Mouse (Mus musculus) embryonic fibroblast, embryonic 13.5 days (primary cell): ENCODE measurements around the gene 4930404H24Rik.

Source experiments
- CTCF ChIP-seq: IDR thresholded peaks from 2 replicates; pipeline ENCODE4 v1.5.1; 2011; ENCODE audit warnings: mild to moderate bottlenecking, control low read depth, low read length, moderate library complexity, borderline replicate concordance; ENCODE audit not compliant: insufficient read depth
- POLR2A ChIP-seq: IDR thresholded peaks from 2 replicates; pipeline ENCODE4 v1.6.1; 2011; ENCODE audit warnings: low read depth, mild to moderate bottlenecking, control low read depth, low read length, moderate library complexity

- TF ChIP-seq POLR2A (no peak), CTCF (no peak)
Measured at GRCm38 (mm10) chr2:153506385-153506784, 13.8 kb downstream of the 4930404H24Rik start.
